Mouse (Mus musculus): ENCODE data around the gene Kl. TPM values are rescaled to one million over a fixed set of nuclear protein-coding genes. Genes with fewer than 3 reads are reported as not detected.

Kl gene
- total RNA-seq (2022), result 10 to 100 TPM in 3 of 4 experiments, 1 to 10 TPM in 1; 9.2 to 10.8 (median 10.3) TPM

DNA sequence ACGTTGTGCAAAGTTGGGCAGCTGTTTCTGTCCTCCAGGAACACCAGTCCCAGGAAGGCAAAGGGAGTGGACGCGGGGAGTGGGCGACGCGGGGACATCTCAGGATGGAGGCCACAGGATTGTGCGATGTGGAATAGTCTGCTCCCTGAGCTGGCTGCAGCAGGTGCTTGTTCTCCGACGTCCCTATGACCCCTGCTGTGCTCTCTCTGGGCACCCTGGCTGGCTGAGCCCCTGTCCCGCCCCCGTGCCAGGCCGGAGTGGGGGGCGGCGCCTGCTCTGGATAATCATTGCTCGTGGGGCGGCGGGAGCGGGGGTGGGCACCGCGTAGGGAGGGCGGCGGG, at the start of gene Kl:
TSS of gene Kl (plus strand) at position 280 of the 341 bp plus-strand sequence.
- no peak for DNase-seq (ENCODE audit: low spot score in 2 of 2)

DNA sequence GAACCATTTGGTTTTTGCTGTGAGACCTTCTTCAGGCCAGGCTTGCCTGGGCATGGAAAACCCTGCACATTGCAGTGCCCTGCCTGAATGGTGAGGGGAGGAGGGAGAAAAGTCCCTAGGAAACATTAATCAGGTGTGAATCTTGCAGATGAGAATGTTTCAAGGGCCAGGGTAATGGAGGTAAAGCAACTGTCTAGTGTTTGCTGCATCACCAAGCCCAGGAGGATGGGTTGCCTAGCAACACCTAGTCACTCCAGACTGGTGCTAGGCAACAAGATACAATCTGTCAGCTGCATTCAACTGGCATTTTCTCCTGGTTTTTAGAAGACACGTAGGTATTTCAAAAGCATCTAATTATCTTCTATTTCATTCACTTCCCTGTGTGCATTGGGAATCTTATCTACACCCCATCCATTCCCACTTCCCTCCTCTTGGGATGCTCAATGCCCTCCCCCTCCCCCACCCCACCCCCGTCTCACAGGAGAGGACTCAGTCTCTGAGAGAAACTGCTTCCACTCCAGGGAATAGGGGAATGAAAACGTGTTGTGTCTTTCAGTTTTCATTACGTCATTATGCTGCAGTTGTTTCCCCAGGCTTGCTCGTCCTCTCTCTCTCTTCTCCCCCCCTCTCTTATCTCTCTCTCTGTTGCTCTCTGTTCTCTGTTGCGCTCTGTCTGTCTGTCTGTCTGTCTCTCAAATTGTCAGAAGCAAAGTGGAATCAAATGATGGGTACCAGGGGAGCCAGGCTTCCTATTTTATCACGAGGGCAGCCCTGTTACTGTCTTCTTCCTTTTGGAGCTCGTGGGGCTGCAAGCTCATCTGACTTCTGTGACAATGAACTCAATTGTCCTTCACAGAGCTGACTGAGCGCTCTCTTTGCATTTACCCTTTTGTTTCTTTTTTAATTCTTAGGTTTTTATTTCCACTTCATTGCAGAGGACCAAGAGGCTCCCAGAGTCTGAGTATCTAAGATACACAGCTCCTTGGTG, 46.1 kb upstream of the Kl start:
- peak; percentile 65 to 75 for DNase-seq (ENCODE audit: low spot score in 2 of 2)

- no peak for DNase-seq (ENCODE audit: low spot score in 2 of 2)
Measured at GRCm38 (mm10) chr5:150912156-150912555, 40.3 kb upstream of the Kl start.

DNA sequence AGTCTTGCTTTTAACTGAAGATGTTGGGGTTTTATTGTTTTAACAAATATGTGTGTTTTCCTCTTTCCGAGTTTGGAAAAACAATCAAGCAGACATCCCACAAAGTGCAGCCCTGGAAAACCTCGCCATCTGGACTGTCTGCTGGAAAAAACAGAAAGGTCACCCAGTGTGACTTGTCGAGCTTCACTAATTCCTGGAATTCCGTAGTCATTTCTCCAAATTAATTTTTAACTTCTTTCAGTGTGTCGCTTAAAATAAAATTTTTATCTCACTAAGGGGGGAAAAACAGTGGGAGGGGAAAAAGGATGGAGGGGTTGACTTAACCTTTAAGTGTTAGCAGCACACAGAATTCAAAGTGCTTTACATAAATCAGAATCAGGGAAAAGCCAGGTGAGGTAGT, 39.8 kb upstream of the Kl start:
- no peak for DNase-seq (ENCODE audit: low spot score in 2 of 2)

GRCm38 (mm10) chr5:150915080-150916055, 37.0 kb upstream of the Kl start:
- no peak for DNase-seq (ENCODE audit: low spot score in 2 of 2)

- no peak for DNase-seq (ENCODE audit: low spot score in 2 of 2)
Measured at GRCm38 (mm10) chr5:150917131-150917858, 35.1 kb upstream of the Kl start.

DNA sequence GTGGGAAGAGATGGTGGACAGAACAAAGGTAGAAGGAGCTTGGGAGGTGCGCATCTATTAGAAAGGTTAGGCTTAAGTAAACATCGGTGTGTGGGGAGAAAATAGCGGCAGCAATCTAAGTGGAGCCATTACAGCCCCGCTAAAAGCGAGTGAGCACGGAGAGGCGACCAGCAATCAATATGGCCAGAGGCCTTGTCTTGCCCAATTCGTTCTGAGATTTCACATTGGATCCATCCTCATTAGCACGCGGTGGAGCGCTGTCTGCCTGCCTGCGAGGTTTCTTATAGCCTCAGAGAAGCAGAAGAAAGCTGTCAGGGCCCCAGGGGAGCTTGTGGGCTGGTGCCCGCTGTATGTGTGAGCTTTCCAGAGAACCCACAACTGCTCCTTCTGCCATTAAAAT, 33.8 kb upstream of the Kl start:
- DNase-seq (ENCODE audit: low spot score in 2 of 2), result no peak

- no peak for DNase-seq (ENCODE audit: low spot score in 2 of 2)
Measured at GRCm38 (mm10) chr5:150919269-150919668, 33.1 kb upstream of the Kl start.

DNA sequence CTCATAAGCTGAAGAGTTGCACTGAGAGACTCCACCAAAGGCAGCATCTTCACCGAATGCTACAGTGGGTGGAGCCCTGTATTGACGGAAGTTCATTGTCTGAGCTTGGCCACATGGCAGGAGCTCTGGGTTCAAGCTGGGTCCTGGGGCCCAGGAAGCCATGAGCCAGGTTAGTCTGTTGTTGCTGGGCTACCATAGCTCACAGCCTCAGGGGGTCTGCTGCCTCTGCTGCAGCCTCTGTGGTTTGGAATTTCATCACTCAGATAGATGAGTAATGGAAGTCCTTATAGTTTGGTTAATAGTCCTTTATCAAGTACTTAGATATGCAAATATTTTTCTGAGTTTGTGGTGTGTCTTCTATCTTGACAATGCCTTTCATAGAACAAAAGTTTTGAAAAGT, 32.4 kb upstream of the Kl start:
- DNase-seq (ENCODE audit: low spot score in 2 of 2), result no peak

GRCm38 (mm10) chr5:150929406-150929805, 23.0 kb upstream of the Kl start:
- no peak for DNase-seq (ENCODE audit: low spot score in 2 of 2)

GRCm38 (mm10) chr5:150932596-150932995, 19.8 kb upstream of the Kl start:
- DNase-seq (ENCODE audit: low spot score in 2 of 2), result no peak

GRCm38 (mm10) chr5:150936213-150936612, 16.2 kb upstream of the Kl start:
- peak in 1 of 2 experiments; percentile 26 for DNase-seq (ENCODE audit: low spot score in 2 of 2)

- no peak for DNase-seq (ENCODE audit: low spot score in 2 of 2)
Measured at GRCm38 (mm10) chr5:150936807-150937206, 15.6 kb upstream of the Kl start.

- DNase-seq (ENCODE audit: low spot score in 2 of 2), result no peak
Measured at GRCm38 (mm10) chr5:150937501-150937900, 14.9 kb upstream of the Kl start.

GRCm38 (mm10) chr5:150945576-150945975, 6.8 kb upstream of the Kl start:
- no peak for DNase-seq (ENCODE audit: low spot score in 2 of 2)

- DNase-seq (ENCODE audit: low spot score in 2 of 2), result no peak
Measured at GRCm38 (mm10) chr5:150949131-150949530, 3.3 kb upstream of the Kl start.

DNA sequence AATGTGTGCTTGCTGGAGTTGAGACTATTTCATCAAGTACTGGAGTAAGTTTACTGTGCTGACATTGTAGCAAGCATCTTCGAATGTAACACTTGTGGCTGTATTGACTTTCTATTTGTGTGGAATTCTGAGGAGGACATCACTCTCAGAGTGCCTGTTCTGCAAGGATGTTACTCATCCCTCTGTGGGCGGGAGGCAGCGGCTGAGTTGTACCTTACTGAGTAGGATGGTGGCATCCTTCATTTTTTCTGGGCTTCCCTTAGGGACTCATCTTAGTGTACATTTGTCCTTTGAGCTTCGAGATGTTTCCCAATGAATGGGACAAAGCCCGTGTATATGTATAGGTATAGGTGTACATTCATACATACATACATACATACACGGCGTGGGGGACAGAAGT, 1.1 kb upstream of the Kl start:
- DNase-seq (ENCODE audit: low spot score in 2 of 2), result no peak

DNA sequence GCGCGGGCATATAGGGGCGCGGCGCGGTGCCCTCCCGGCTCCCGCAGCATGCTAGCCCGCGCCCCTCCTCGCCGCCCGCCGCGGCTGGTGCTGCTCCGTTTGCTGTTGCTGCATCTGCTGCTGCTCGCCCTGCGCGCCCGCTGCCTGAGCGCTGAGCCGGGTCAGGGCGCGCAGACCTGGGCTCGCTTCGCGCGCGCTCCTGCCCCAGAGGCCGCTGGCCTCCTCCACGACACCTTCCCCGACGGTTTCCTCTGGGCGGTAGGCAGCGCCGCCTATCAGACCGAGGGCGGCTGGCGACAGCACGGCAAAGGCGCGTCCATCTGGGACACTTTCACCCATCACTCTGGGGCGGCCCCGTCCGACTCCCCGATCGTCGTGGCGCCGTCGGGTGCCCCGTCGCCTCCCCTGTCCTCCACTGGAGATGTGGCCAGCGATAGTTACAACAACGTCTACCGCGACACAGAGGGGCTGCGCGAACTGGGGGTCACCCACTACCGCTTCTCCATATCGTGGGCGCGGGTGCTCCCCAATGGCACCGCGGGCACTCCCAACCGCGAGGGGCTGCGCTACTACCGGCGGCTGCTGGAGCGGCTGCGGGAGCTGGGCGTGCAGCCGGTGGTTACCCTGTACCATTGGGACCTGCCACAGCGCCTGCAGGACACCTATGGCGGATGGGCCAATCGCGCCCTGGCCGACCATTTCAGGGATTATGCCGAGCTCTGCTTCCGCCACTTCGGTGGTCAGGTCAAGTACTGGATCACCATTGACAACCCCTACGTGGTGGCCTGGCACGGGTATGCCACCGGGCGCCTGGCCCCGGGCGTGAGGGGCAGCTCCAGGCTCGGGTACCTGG, 488 bp downstream of the Kl start:
- no peak for DNase-seq (ENCODE audit: low spot score in 2 of 2)

- DNase-seq (ENCODE audit: low spot score in 2 of 2), result no peak
Measured at GRCm38 (mm10) chr5:150954791-150955190, 2.4 kb downstream of the Kl start.

DNA sequence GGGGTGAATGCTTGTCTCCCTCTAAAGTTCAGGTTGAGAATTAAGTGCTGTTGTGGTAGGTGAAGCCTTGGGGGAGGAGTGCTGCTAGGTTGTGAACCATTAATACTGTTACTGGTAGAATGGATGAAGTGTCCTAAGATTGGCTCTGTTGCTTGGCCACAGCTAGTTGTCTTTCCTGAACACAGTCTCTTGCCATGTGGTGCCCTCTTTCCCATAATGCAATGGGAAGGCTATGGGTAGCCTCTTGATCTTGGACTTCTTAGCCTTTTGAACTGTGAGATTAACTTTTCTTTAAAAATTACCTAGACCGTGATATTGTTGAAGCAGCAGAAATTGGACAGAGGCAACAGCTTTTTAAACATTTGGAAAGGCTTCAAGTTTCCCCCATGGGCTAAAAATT, 7.5 kb downstream of the Kl start:
- DNase-seq (ENCODE audit: low spot score in 2 of 2), result no peak
